Mouse (Mus musculus): Measurements from ENCODE around the gene Sim2. TPM values are rescaled to one million over a fixed set of nuclear protein-coding genes. Genes with fewer than 3 reads are reported as not detected.

Sim2 gene
- total RNA-seq, 2 experiments from 2014 or later, result 0.42 TPM; not detected in 1

- no peak for TF ChIP-seq CTCF (IDR thresholded peaks at IDR 0.05)
- no peak overlapping the region for H3K4me3 ChIP-seq
- DNase-seq (ENCODE audit: extremely low spot score in 1 of 2, low spot score in 2 of 2), result no peak
- intact Hi-C loops (cut with DNase I), result no loop called here
- no peak overlapping the region for H3K27ac ChIP-seq
Measured at GRCm38 (mm10) chr16:94088819-94089692, 4.3 kb downstream of the Sim2 start.

- intact Hi-C loops (cut with DNase I), result loop anchor here (10.0 kb wide), 1 partner anchor 1398 kb away; no protein-coding TSS in a partner anchor
- H3K27ac ChIP-seq, result no peak overlapping the region
- no peak for TF ChIP-seq CTCF (IDR thresholded peaks at IDR 0.05)
- H3K4me3 ChIP-seq, result no peak overlapping the region
- DNase-seq (ENCODE audit: extremely low spot score in 1 of 2, low spot score in 2 of 2), result no peak
Measured at GRCm38 (mm10) chr16:94092511-94093150, 7.9 kb downstream of the Sim2 start.

- intact Hi-C loops (cut with DNase I), result loop anchor here (10.0 kb wide), 1 partner anchor 1399 kb away; no protein-coding TSS in a partner anchor
- no peak overlapping the region for H3K4me3 ChIP-seq
- TF ChIP-seq CTCF (IDR thresholded peaks at IDR 0.05), result no peak
- no peak for DNase-seq (ENCODE audit: extremely low spot score in 1 of 2, low spot score in 2 of 2)
- H3K27ac ChIP-seq, result no peak overlapping the region
Measured at GRCm38 (mm10) chr16:94093151-94093863, 8.6 kb downstream of the Sim2 start.

GRCm38 (mm10) chr16:94094251-94095108 lies 9.7 kb downstream of the Sim2 start:
- intact Hi-C loops (cut with DNase I), result loop anchor here (2.0 to 10.0 kb wide), 2 partner anchors 14 to 1400 kb away; no protein-coding TSS in a partner anchor
- H3K27ac ChIP-seq, result no peak overlapping the region
- H3K4me3 ChIP-seq, result no peak overlapping the region
- DNase-seq (ENCODE audit: extremely low spot score in 1 of 2, low spot score in 2 of 2), result no peak
- TF ChIP-seq CTCF (IDR thresholded peaks at IDR 0.05), result no peak

- intact Hi-C loops (cut with DNase I), result loop anchor here (2.0 to 10.0 kb wide), 2 partner anchors 14 to 1400 kb away; no protein-coding TSS in a partner anchor
- no peak for TF ChIP-seq CTCF (IDR thresholded peaks at IDR 0.05)
- DNase-seq (ENCODE audit: extremely low spot score in 1 of 2, low spot score in 2 of 2), result no peak
- H3K4me3 ChIP-seq, result no peak overlapping the region
- H3K27ac ChIP-seq, result no peak overlapping the region
Measured at GRCm38 (mm10) chr16:94095109-94095822, 10.5 kb downstream of the Sim2 start.

- Histone ChIP-seq H3K4me3 (no peak overlapping the region), H3K27ac (no peak overlapping the region)
- DNase-seq (ENCODE audit: extremely low spot score in 1 of 2, low spot score in 2 of 2), result no peak
- intact Hi-C loops (cut with DNase I), result loop anchor here (10.0 kb wide), 1 partner anchor 1402 kb away; no protein-coding TSS in a partner anchor
- no peak for TF ChIP-seq CTCF (IDR thresholded peaks at IDR 0.05)
Measured at GRCm38 (mm10) chr16:94096479-94096878, 11.7 kb downstream of the Sim2 start.

GRCm38 (mm10) chr16:94097724-94098455 lies 13.2 kb downstream of the Sim2 start:
- Histone ChIP-seq H3K27ac (no peak overlapping the region), H3K4me3 (no peak overlapping the region)
- no peak for TF ChIP-seq CTCF (IDR thresholded peaks at IDR 0.05)
- no peak for DNase-seq (ENCODE audit: extremely low spot score in 1 of 2, low spot score in 2 of 2)
- intact Hi-C loops (cut with DNase I), result loop anchor here (10.0 kb wide), 1 partner anchor 1403 kb away; no protein-coding TSS in a partner anchor

GRCm38 (mm10) chr16:94113160-94113559 lies 28.4 kb downstream of the Sim2 start:
- H3K27ac ChIP-seq, result no peak overlapping the region
- intact Hi-C loops (cut with DNase I), result no loop called here
- TF ChIP-seq CTCF (IDR thresholded peaks at IDR 0.05), result no peak
- H3K4me3 ChIP-seq, result no peak overlapping the region
- no peak for DNase-seq (ENCODE audit: extremely low spot score in 1 of 2, low spot score in 2 of 2)

GRCm38 (mm10) chr16:94114693-94115092 lies 30.0 kb downstream of the Sim2 start:
- TF ChIP-seq CTCF (IDR thresholded peaks at IDR 0.05), result no peak
- Histone ChIP-seq H3K27ac (no peak overlapping the region), H3K4me3 (no peak overlapping the region)
- intact Hi-C loops (cut with DNase I), result no loop called here
- no peak for DNase-seq (ENCODE audit: extremely low spot score in 1 of 2, low spot score in 2 of 2)

GRCm38 (mm10) chr16:94117333-94117732 lies 32.6 kb downstream of the Sim2 start:
- intact Hi-C loops (cut with DNase I), result no loop called here

More at GRCm38 (mm10) chr16:94117333-94117732, 32.6 kb downstream of the Sim2 start:
- H3K27ac ChIP-seq, result no peak overlapping the region
- DNase-seq (ENCODE audit: extremely low spot score in 1 of 2, low spot score in 2 of 2), result no peak
- no peak overlapping the region for H3K4me3 ChIP-seq
- TF ChIP-seq CTCF (IDR thresholded peaks at IDR 0.05), result no peak

Data from left cerebral cortex, adult 2 months (tissue).